Mouse (Mus musculus) liver, embryonic 14.5 days (tissue): ENCODE measurements around the gene Farsa.

Source experiments
- CTCF ChIP-seq: IDR thresholded peaks from 2 replicates; pipeline ENCODE4 v1.5.1; 2016; ENCODE audit warnings: antibody characterized with exemption, low read depth, control low read depth
- EP300 ChIP-seq: IDR thresholded peaks from 2 replicates; pipeline ENCODE4 v1.6.1; 2016; ENCODE audit warnings: antibody characterized with exemption, low read depth

DNA sequence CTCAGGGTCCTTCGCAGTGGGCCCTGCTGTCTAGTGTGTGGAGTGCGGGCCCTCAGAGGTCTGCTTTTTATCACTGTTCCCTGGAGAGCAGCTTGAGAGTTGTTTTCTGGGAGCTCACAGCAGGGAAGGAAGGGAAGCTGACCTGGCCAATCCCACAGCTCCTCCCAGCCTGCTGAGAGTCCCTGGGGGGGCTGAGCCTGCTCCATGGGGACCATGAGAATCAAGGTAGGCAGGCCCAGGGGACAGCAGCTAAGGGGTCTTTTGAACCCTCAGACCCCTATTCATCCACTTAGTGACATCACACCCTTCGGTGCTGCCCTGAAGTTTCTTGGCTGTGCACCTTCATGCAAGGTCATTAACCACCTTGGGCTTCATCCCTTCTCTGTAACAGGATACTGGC lies 34.1 kb upstream of the Farsa start, which contains the start of gene Dand5:
- TF ChIP-seq CTCF (no peak), EP300 (no peak)
